Mouse (Mus musculus) kidney, postnatal 36 days (tissue): ENCODE results near the gene Efcab11.

Experiments used
- DNase-seq, 2 experiments: peaks; one replicate each; pipeline ENCODE4 v3.0.0; 2021 to 2022; ENCODE audit warnings: mixed read lengths in 2 of 2

Efcab11 gene

GRCm38 (mm10) chr12:99795921-99796320 lies 88.3 kb downstream of the Efcab11 start:
- DNase-seq = no peak

DNA sequence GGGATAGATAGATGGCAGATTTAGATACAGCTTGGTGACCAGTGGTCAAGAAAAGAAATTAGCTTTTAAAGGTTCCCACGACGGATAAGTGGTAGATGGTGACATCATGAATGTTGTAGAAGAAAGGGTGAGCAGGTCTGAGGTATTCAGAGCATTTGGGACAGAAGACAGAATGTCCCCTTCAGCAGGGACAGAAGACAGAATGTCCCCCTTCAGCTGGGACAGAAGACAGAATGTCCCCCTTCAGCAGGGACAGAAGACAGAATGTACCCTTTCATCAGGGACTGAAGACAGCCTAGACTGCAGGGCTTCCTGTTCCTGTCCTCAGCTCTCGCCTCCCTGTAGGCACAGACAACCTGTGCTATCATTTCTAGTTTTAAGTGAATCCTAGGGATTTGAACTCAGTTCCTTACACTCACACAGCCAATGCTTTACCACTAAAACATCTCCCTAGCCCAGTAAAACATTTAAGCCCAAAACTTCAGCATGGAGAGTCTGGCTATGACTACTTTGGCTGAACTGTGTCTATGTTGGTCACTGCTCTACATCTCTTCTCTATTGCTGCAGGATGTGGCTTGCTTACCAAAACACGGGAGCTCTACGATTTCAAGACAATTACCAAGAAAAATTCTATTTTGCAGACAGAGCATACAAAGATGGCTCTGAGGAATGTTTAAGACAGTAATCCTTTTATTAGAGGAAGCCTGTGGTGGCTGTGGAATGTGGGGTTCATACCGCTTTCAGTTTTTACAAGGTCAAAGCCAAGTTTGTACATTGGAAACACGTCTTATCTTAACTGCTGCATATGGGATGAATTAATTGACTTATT lies 89.2 kb downstream of the Efcab11 start:
- DNase-seq = peak in 1 of 2 experiments; percentile 12

DNA sequence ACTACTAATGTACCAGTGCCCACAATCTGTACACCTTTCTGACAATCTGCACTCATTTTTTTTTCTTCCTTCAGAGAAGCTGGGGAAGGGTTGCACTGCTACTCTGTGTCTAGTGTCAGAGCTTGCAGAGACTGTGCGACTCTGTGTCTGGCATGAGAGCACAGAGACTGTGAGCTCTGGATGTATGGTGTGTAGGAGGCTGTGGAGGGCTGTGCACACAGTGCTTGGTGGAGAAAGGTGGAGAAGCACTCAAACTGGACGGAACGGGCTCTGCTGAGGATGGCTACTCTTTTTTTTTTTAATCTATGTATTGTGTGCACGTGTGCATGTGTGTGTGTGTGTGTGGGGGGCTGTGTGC lies 90.1 kb downstream of the Efcab11 start:
- DNase-seq = no peak

- DNase-seq = no peak
Observed at GRCm38 (mm10) chr12:99793465-99794157, 90.6 kb downstream of the Efcab11 start.

DNA sequence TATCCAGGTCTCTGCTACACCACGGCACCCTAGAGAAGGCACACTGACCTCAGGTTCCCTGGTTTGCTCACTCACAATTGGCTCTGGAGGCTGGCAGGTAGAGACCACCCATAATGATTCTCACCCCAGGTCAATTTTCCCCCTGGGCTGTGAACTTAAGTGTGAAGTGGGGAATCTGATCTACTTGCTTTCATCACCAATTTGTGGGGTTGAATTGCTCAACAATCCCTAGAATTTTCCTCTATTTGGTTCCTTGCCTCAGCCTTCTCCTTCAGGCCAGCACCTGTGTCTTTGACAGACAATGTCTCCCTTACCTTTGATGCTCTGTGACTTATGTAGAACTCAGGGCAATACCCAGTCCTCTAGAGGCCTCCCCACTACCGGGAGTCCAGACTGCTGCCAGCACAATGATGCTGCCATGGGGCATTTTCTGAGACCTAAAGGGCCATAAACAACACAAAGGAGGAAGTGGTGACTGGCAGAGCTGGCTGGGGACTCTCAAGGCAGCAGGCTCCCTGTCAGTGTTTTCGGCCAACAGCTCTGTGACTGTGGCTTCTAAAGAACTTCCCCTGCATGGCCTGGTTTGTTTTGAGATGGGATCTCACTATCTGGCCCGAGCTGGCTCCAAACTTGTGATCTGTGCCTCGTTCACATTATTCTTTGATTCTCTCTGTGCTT lies 94.8 kb downstream of the Efcab11 start:
- DNase-seq = peak in 1 of 2 experiments; percentile 6

GRCm38 (mm10) chr12:99781774-99782173 lies 102.5 kb downstream of the Efcab11 start:
- no peak for DNase-seq

GRCm38 (mm10) chr12:99780396-99780795 lies 103.8 kb downstream of the Efcab11 start:
- DNase-seq = no peak

DNA sequence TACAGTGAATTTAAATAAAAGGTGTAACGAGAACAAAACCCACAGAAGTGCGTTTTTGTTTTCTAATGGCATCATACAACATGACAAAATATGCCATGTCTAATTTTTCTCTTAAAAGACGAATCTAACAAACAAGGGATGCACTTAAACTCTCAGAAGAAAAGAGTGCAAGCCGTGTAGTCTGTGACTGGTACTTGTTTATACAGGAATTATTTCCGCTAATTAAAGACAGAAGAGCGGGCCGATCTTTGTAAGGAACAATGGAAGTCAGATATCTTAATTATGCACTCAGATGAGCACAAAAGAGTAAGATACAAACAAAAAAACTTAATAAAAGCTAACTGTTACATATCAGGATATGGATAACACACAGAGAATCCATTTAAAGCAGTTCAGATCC lies 104.3 kb downstream of the Efcab11 start:
- no peak for DNase-seq

DNA sequence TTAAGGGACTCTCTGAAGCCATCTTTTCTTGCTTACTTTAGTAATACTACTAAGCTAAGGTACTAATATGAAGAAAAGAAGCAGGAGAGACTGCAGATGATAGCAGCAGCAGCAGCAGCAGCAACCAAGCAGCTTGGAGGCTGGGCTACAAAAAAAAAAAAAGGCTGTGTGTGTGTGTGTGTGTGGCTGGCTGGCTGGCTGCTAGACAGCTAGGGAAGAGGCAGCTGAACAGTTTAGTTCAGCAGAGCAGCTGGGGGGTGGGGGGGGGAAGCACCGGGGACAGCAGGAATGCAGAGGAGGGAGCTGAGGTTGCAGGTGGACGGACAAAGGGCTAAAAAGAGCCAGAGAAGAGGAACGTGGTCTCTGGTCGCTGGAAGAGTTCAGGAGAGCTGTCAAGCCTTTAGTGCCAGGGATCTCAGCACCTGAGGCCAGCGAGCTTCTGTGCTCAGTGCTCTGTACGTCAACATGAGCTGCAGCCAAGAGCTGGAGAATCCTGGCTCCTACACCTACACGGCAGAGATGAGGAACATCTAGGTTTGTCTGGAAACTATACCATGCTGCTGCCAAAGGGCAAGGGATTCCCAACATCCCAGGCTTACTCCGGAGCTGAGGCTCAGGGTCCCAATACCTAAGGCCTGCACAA lies 107.6 kb downstream of the Efcab11 start:
- no peak for DNase-seq

DNA sequence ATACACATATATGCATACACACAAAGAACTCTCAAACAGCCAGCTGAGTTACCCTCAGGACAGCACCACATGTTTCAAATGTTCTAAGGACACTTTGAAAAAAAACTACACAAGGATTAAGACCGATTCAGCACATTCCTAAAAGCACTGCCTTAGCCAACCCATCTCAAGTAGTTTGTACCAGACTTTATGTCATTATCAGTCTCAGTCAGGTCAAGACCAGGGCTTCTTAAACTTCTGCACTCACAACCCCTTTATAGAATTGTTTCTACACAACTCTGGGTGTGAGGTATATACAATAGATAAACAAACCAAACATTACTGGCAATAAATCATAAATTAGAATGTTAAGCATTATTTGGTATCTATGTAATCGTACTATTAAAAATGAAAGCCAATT lies 109.4 kb downstream of the Efcab11 start:
- no peak for DNase-seq

DNA sequence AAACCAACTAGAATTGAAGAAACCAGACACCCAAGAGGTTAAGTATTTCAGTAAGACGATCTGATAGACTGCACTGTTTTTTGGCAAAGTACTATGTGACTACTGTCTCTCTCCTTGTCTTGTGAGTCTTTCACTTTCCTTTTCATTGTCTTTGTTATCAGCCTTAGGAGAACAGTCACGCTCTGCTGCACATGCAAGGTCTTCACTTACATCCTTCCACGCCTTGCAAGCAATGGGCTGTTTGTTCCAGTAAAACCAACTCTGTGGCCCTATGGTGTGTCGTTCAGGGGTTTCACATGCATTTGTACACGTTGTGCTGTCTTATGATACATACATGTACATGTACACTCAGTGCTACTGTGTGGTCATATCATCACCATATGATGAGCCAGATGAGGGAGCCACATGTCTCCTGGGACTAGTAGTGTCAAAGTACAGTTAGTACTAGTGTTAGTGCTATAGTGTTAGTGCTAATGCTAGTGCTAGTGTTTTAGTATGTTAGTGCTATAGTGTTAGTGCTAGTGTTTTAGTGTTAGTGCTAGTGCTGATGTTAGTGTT lies 110.5 kb downstream of the Efcab11 start:
- DNase-seq = no peak

- no peak for DNase-seq
Observed at GRCm38 (mm10) chr12:99771018-99771417, 113.2 kb downstream of the Efcab11 start.

DNA sequence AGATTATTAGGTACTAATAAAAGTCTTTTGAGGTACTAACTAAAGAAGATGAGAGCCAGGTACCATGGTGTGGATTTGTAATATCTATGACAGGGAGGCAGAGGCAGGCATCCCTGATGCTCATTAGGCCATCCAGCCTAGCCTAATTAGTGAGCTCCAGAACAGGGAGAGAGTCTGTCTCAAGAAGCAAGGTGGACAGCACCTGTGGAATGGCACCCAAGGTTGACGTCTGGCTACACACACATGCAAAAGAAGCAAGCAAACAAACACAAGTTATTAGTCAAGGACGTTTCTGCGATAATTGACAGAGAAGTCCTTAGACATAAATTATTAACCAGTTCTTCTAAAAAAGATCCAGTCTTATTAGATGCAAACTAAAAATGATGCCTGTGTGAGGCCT lies 114.6 kb downstream of the Efcab11 start:
- no peak for DNase-seq

GRCm38 (mm10) chr12:99767691-99768090 lies 116.5 kb downstream of the Efcab11 start:
- no peak for DNase-seq

GRCm38 (mm10) chr12:99765979-99766378 lies 118.3 kb downstream of the Efcab11 start:
- DNase-seq = no peak

DNA sequence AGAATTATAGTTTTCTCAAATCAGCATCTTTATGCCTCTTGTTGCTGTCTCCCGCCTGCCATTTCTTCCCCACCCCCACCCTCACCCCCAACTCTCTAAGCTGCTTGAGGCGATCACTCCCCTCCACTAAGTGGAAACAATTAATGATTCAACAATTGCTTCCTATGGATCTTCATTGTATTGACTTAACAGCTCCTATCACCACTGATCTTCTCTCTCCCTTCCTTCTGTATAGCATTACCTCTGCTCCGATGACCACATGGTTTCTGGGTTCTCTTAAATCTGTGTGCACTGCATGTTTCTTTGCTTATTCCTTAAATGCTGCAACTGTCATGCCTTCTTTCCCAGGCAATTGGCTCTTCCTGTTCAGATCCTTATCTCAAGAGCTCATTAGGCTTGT lies 120.2 kb downstream of the Efcab11 start:
- DNase-seq = no peak

DNA sequence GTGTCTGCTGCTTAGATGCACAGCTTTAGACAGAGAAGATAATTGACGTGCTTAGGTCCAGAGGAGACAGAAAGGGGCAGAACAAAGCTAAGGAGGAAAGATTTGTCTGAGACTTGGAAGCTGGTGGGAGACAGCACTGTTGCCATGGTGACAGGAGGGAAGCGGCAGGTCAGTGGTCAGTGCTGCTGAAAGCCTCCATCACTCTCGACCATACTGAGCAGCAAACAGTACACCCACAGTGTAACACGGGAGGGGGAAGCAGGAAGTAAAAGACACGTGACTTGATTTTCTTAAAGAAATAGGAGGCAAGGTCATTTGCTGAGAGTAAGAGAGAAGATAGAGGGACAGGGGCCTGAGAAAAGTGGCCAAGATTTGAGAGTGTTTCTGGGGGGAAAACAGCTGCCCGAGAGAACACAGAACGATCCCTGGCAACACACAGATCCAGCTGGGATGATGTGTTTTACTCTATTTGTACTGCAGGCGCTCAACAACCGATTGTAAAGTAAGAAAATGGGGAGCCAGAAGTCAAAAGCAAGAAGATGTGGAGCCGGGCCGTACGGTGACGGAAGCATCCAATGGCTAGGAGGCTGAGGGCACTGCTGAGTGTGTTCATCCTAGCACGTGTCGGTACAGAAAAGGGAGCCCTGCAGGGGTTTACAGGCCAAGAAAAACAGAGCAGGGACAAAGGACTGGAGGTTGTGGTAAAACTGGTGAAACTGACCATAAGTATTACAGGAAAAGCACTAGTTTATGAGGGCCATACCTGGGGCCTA lies 126.3 kb downstream of the Efcab11 start:
- peak; percentile 5 to 8 for DNase-seq

- no peak for DNase-seq
Observed at GRCm38 (mm10) chr12:99756914-99757687, 127.1 kb downstream of the Efcab11 start.

DNA sequence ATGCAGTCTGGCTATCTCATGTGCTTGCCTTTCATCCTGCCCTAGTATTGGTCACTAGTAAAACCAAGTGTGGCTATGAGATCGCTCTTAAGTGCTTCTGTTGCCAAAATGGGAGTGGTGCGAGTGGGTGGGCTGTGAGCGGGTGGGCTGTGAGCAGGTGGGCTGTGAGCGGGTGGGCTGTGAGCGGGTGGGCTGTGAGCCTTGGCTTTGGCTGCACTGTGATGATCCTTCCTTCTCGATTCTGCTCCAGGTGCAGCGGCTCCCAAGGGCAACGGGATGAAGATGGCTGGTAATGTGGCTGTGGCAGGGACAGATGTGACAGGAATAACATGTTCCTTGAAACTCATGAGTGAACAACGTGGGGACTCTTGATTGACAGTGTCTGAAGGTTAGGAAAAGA lies 128.0 kb downstream of the Efcab11 start:
- DNase-seq = no peak

GRCm38 (mm10) chr12:99752986-99753385 lies 131.3 kb downstream of the Efcab11 start:
- DNase-seq = no peak

GRCm38 (mm10) chr12:99749391-99749790 lies 134.8 kb downstream of the Efcab11 start:
- no peak for DNase-seq
